Mouse (Mus musculus) heart, adult 2 months (tissue): ENCODE data around the gene Ptcra. TPM values are rescaled to one million over a fixed set of nuclear protein-coding genes. Genes with fewer than 3 reads are reported as not detected.
A peak's percentile ranks its signal among the peaks of the same experiment; 100 is the strongest.

Experiments used
- DNase-seq, 2 experiments: peaks; one replicate each; pipeline ENCODE4 v3.0.0; 2021
- H3K27ac ChIP-seq: fragments of 200-600 bp; 2 replicates; pipeline ENCODE4 v1.8.1; 2022
- H3K27me3 ChIP-seq: fragments of 200-500 bp; 2 replicates; pipeline ENCODE4 v1.6.1; 2012; ENCODE audit warnings: mild to moderate bottlenecking, low read length, inconsistent platforms, mixed read lengths; ENCODE audit not compliant: control insufficient read depth, insufficient read depth
- H3K36me3 ChIP-seq: fragments of 200-500 bp; 2 replicates; pipeline ENCODE4 v1.6.1; 2012; ENCODE audit warnings: low read length, inconsistent platforms; ENCODE audit not compliant: control insufficient read depth, insufficient read depth
- H3K4me1 ChIP-seq: fragments of 200-500 bp; 2 replicates; pipeline ENCODE4 v1.6.1; 2011; ENCODE audit warnings: low read length; ENCODE audit not compliant: control insufficient read depth, insufficient read depth
- H3K4me3 ChIP-seq: fragments of 200-600 bp; 2 replicates; pipeline ENCODE4 v1.8.1; 2022
- H3K79me2 ChIP-seq: fragments of 200-500 bp; replicated peaks from 2 replicates; pipeline ENCODE4 v1.6.1; 2012; ENCODE audit warnings: mild to moderate bottlenecking, inconsistent platforms, low read length, moderate library complexity, mixed read lengths; ENCODE audit not compliant: control insufficient read depth, insufficient read depth
- H3K9ac ChIP-seq: fragments of 200-500 bp; 2 replicates; pipeline ENCODE4 v1.6.1; 2012; ENCODE audit warnings: low read depth, mild to moderate bottlenecking, control low read depth, inconsistent platforms, low read length, mixed read lengths
- CTCF ChIP-seq: fragments of 200-600 bp; IDR thresholded peaks from 2 replicates; pipeline ENCODE4 v1.8.1; 2022; ENCODE audit warnings: antibody characterized with exemption, mild to moderate bottlenecking, moderate library complexity
- EP300 ChIP-seq: fragments of 200-500 bp; IDR thresholded peaks from 2 replicates; pipeline ENCODE4 v1.6.1; 2011; ENCODE audit warnings: low read depth, low read length, control low read depth; ENCODE audit not compliant: insufficient read depth
- POLR2A ChIP-seq: fragments of 200-500 bp; IDR thresholded peaks from 2 replicates; pipeline ENCODE4 v1.6.1; 2011; ENCODE audit warnings: mild to moderate bottlenecking, low read depth, low read length, control low read depth; ENCODE audit not compliant: insufficient read depth
- WGBS: fragments of 180-500 bp; shearing (Covaris S2); methylation state at CpG from one replicate; pipeline ENCODE4 v1.1.7; 2018; 5-methylcytosine and 5-hydroxymethylcytosine counted together
- intact Hi-C: fragments of 180-260 bp; cut with DNase I; formaldehyde crosslinking; loops from one replicate; pipeline ENCODE4 v1.15.1; 2025
- polyA plus RNA-seq: library from polyadenylated mRNA; depleted of rRNA; stranded (reverse); fragments of >200 nt; gene quantifications from 2 replicates; pipeline ENCODE4 v1.2.3, GENCODE M21; 2012
- total RNA-seq, 2 experiments: library from RNA; stranded (reverse); gene quantifications; 2 replicates each; pipeline ENCODE4 v1.2.3; 2021

Ptcra gene
- total and polyA plus RNA-seq, 3 experiments = 0.08 TPM; not detected in 2

DNA sequence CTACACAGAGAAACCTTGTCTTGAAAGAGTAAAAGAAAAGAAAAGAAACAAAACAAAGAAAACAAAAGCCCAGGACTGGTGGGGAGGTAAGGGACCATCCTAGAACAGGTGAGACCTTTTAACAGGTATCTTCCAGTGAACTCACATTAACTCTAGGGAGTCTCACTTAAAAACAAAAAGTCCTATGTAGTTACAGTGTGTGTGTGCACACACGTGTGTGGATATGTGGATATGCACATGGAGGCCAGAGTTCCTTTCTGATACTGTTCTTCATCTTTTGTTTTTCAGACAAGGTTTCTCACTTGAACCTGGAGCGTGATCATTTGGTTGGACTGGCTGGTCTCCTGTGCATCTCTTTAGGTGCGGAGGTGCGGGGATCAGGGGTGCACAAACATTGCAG is 12.9 kb downstream of the Ptcra start:
- DNase-seq = no peak
- no peak overlapping the region for H3K9ac ChIP-seq
- no peaks in the 10 kb centered on the region for H3K36me3 ChIP-seq
- intact Hi-C loops = loop anchor here (5.0 kb wide), 1 partner anchor 38 kb away; the partner anchor contains the start of gene Pex6
- no peak for TF ChIP-seq CTCF
- no peak overlapping the region for H3K4me3 ChIP-seq
- peaks cover 4% of the 10 kb centered on the region for H3K4me1 ChIP-seq
- no peaks in the 10 kb centered on the region for H3K27me3 ChIP-seq
- WGBS = 90% methylated on average over 4 of the region's 4 CpGs
- H3K27ac ChIP-seq = no peak overlapping the region; the same call in none of the 2 replicates
- H3K79me2 ChIP-seq = no peaks in the 10 kb centered on the region; the same call in 1 of the 2 replicates

DNA sequence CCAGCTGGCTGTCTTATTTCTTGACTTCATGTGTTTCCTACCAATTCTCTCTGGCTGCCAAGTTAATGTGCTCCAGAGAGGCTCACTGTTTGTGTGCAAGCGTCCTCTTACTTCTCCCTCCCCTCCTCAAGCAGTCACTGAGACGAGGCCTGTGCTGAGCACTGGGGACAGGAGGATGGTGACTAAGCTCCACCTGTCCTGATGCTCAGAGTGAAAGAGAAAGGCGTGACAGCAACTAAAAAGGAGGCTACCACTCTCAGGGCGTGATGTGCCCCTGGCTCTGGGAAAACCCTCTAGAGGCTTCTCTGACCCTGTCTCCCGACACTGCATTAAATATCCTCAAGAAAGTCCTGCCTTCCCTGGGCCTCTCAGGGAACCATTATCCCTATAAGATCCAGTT is 14.2 kb downstream of the Ptcra start:
- no peaks in the 10 kb centered on the region; the same call in 1 of the 2 replicates for H3K79me2 ChIP-seq
- H3K9ac ChIP-seq = no peak overlapping the region
- TF ChIP-seq EP300 (no peak), POLR2A (no peak), CTCF (no peak)
- peaks cover 4% of the 10 kb centered on the region for H3K4me1 ChIP-seq
- intact Hi-C loops = no loop called here
- H3K4me3 ChIP-seq = no peak overlapping the region
- no peak for DNase-seq
- no peaks in the 10 kb centered on the region for H3K27me3 ChIP-seq
- no peak overlapping the region for H3K27ac ChIP-seq
- H3K36me3 ChIP-seq = no peaks in the 10 kb centered on the region
- 94% methylated on average over 5 of the region's 5 CpGs for WGBS

DNA sequence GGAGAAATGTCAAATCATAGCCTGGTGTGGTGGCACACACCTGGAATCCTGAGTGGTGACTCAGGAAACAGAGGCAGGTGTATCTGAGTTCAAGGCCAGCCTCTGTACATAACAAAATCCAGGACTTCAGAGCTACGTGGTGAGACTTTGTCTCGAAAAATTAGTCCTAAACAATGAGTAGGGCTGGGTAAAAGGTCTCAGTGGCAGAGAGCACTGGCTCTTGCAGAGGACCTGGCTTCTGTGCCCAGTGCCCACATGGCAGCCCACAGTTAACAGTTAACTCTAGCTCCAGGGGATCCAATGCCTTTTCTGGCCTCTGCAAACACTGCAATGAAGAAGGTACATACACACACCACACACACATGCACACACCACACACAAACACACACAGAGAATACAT is 15.7 kb downstream of the Ptcra start:
- no peak overlapping the region for H3K9ac ChIP-seq
- TF ChIP-seq CTCF (no peak), POLR2A (no peak), EP300 (no peak)
- 87% methylated on average over 2 of the region's 2 CpGs for WGBS

DNA sequence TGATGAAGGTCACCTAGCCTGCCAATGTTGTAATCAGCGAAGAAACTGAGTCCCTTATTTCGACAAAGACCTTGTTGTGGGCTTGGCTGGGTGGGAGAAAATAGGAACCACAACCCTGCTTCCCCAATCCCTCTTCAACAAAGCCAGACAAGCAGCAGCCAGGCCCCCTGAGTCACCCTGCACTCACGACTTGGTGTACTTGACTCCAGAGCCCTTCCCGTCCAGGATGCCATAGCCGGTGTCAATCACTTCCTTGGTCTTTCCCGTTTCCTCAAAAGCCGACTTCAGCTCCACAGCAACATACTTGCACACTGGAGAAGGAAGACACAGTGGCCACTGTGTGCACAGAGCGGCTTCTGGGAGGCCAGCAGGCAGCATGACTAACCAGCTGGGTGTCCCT is 16.3 kb downstream of the Ptcra start:
- TF ChIP-seq EP300 = no peak
- no peak for TF ChIP-seq CTCF
- TF ChIP-seq POLR2A = no peak
- Histone ChIP-seq H3K27me3 (no peaks in the 10 kb centered on the region), H3K27ac (no peak overlapping the region), H3K4me1 (peaks cover 3% of the 10 kb centered on the region), H3K9ac (no peak overlapping the region), H3K4me3 (no peak overlapping the region), H3K79me2 (no peaks in the 10 kb centered on the region; the same call in 1 of the 2 replicates), H3K36me3 (no peaks in the 10 kb centered on the region)
- intact Hi-C loops = no loop called here
- DNase-seq = peak in 1 of 2 experiments; percentile 18
- WGBS = 68% methylated on average over 8 of the region's 8 CpGs

More for the DNA sequence above, 15.7 kb downstream of the Ptcra start:
- H3K36me3 ChIP-seq = no peaks in the 10 kb centered on the region
- H3K27me3 ChIP-seq = no peaks in the 10 kb centered on the region
- no peak for DNase-seq
- H3K27ac ChIP-seq = no peak overlapping the region
- peaks cover 4% of the 10 kb centered on the region for H3K4me1 ChIP-seq
- no peaks in the 10 kb centered on the region; the same call in 1 of the 2 replicates for H3K79me2 ChIP-seq
- intact Hi-C loops = no loop called here
- no peak overlapping the region for H3K4me3 ChIP-seq

DNA sequence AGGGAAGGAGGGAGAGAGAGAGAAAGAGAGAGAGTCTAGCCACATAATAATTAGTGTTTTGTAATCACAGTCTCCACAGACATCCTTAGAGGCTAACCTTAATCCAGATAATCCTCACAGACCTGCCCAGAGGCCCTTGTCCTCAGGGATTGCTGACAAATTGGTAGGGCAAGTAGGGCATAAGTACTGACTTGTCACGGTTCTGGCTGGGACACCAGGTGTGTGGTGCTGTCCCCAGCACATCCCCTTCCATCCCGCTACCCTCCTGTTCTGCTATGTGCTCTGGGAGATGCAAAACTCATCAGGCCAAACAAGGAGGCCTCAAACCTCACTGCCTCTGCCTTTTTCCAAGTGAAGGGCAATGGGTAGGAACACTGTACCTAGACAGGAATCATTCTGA is 18.0 kb downstream of the Ptcra start:
- Histone ChIP-seq H3K27me3 (no peaks in the 10 kb centered on the region), H3K36me3 (no peaks in the 10 kb centered on the region), H3K27ac (no peak overlapping the region), H3K4me3 (no peak overlapping the region), H3K79me2 (no peaks in the 10 kb centered on the region; the same call in 1 of the 2 replicates), H3K9ac (no peak overlapping the region), H3K4me1 (no peaks in the 10 kb centered on the region)
- WGBS = 89% methylated on average over 2 of the region's 2 CpGs
- no peak for TF ChIP-seq EP300
- TF ChIP-seq POLR2A = no peak
- TF ChIP-seq CTCF = no peak
- DNase-seq = no peak
- intact Hi-C loops = no loop called here

DNA sequence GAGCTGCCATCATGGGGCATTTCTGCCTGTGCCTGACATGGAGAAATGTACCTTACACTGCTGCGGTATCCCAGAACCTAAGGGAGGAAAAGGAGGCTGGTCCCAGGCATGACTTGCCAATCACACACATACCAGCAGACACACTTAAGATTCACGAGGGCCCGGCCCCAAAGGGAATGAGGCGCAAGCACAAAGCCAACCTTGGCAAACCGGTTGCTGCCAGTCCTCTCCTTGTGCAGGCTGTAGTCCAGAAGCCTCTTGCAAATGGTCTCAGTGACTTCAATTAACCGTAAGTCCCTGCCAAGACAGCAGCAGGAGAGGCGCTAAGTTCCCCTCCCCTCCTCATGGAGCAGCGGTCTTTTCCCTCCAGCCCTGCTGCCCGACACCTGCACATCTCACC is 20.5 kb downstream of the Ptcra start:
- no peaks in the 10 kb centered on the region for H3K36me3 ChIP-seq
- TF ChIP-seq EP300 (no peak), POLR2A (no peak), CTCF (no peak)
- H3K79me2 ChIP-seq = no peaks in the 10 kb centered on the region
- no peaks in the 10 kb centered on the region for H3K4me1 ChIP-seq
- no peak for DNase-seq
- H3K4me3 ChIP-seq = no peak overlapping the region
- H3K9ac ChIP-seq = no peak overlapping the region
- H3K27me3 ChIP-seq = no peaks in the 10 kb centered on the region
- WGBS = 89% methylated on average over 9 of the region's 9 CpGs
- intact Hi-C loops = no loop called here
- H3K27ac ChIP-seq = no peak overlapping the region

DNA sequence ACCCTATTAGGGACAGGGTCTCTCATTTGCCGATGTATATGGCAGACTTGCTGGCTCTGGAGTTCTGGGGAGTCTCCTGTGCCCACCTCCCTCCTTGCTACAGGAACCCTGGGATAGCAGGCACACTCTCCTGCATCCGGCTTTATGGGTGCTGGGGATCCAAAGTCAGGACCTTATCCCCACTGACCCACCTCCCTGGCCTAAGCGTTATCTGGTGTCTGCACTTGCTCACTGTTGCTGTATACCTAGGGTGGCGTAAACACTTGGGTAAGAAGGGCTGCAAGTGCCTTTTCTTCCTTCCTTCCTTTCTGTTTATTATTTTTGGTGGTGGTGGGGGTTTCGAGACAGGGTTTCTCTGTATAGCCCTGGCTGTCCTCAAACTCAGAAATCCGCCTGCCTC is 22.2 kb downstream of the Ptcra start:
- no peak overlapping the region for H3K4me3 ChIP-seq
- TF ChIP-seq POLR2A (no peak), CTCF (no peak), EP300 (no peak)
- no peaks in the 10 kb centered on the region for H3K36me3 ChIP-seq
- intact Hi-C loops = no loop called here
- no peaks in the 10 kb centered on the region for H3K4me1 ChIP-seq
- H3K9ac ChIP-seq = no peak overlapping the region
- H3K79me2 ChIP-seq = no peaks in the 10 kb centered on the region
- H3K27ac ChIP-seq = no peak overlapping the region
- no peaks in the 10 kb centered on the region for H3K27me3 ChIP-seq
- WGBS = 95% methylated on average over 6 of the region's 6 CpGs
- no peak for DNase-seq
